Mouse (Mus musculus) right cerebral cortex, postnatal 25 days (tissue): ENCODE measurements around the gene Olfr470.
"Not testable (repeated sequence)": the region's sequence is repeated elsewhere in the genome, so short reads cannot be mapped to it uniquely, and the experiment has no call there.

Experiments used
- DNase-seq: peaks from one replicate; pipeline ENCODE4 v3.0.0; 2022

Gene Olfr470

DNA sequence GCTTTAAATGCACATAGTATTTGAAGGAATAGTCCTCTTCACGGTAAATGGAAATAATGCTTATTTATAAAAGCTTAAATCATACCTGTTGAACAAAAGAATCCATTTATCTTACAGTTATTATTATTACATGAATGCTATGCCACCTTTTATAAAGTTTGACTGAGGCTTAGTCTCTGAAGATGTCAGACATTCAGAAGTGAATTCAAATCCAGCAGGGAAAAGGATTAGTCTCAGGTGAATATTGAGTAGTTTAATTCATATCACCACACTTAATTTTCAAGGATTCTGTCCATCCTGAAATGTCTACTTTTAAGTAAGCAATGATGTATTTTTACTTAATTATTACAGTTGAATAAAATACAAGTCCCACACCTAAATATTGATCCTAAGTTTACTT, at the start of gene Olfr470:
TSS of gene Olfr470 (minus strand) at position 101 of the 400 bp plus-strand sequence.
- not testable (repeated sequence) for DNase-seq

DNA sequence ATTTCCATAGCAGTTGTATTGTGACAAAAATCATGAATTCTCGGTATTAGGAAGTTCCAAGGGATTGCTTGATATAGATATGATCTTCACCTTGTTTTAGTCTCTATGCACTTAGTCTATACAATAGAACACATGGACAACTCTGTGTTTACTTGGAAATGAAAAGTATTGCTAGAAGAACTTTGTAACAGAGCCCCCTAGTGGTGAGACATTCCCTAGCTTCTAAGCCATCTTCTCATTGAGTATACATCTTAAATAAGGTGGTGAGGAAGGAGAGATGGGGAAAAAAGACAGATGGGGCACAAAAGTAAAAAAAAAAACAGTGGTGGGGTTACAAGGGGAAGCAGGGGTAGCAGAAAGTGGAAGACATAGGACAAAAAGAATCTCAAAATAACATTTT, 5.6 kb downstream of the Olfr470 start:
- DNase-seq: no peak

DNA sequence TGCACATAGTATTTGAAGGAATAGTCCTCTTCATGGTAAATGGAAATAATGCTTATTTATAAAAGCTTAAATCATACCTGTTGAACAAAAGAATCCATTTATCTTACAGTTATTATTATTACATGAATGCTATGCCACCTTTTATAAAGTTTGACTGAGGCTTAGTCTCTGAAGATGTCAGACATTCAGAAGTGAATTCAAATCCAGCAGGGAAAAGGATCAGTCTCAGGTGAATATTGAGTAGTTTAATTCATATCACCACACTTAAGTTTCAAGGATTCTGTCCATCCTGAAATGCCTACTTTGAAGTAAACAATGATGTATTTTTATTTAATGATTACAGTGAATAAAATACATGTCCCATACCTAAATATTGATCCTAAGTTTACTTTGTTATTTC, 21.8 kb downstream of the Olfr470 start, which contains the start of gene Olfr469:
TSS of gene Olfr469 (minus strand) at position 101 of the 400 bp plus-strand sequence.
- DNase-seq: not testable (repeated sequence)

DNA sequence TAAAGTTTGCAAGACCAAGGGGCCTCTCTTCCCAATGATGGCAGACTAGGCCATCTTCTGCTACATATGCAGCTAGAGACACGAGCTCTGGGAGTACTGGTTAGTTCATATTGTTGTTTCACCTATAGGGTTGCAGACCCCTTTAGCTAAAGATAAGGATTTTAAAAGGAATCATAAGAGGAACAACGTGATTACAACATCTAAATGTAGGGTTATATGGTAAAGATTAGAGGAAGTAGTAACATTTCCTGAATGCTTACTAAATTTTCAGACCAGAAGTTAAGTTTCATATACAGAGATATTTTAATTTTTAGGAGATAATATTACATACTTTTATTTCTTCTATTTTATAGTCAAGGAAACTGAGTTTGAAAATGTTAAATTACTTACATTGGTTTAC, 23.4 kb downstream of the Olfr470 start:
- DNase-seq: not testable (repeated sequence)

DNA sequence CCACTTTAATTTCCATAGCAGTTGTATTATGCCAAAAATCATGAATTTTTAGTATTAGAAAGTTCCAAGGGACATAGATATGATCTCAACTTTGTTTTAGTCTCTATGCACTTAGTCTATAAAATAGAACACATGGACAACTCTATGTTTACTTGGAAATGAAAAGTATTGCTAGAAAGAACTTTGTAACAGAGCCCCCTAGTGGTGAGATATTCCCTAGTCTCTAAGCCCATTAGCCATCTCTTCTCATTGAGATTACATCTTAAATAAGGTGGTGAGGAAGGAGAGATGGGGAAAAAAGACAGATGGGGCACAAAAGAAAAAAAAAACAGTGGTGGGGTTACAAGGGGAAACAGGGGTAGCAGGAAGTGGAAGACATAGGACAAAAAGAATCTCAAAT, 27.8 kb downstream of the Olfr470 start:
- DNase-seq: no peak

DNA sequence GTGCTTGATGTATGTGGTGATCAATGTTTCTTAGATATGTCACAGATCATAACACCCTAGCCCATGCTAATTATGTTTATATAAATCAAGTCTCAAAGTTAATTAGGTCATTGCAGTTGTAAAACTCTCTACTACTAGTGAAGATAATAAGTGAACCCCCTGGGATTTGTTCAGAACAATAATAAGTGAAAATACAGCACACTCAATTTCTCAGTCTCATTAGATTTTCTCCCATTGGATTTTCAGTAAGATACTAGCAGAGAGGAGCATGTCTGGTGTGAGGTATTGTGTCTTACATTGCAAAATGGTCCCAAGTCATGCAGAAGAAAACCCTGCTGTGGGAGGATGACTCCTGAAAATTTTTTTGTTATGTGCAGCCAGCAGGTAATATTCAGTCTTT, 35.3 kb downstream of the Olfr470 start, which contains the start of gene Olfr467:
TSS of gene Olfr467 (plus strand) at position 301 of the 400 bp plus-strand sequence.
- no peak for DNase-seq

DNA sequence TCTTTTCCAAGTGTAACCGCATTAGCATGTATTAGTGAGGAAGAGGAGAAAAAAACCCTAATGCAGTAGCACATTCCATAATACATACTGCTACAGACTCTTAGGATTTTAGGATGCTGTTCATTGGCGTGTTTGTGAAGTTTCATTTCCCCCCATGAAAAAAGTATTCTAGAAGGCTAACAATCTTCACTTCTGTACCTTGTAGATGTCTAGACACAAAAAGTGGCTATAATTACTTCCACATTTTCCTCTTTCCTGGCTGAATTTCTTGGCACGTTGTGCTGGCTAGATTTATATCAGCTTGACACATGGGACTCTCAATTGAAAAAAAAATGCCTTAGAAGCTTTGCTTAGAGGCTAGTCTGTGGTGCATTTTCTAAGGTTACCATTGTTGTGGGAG, 45.2 kb downstream of the Olfr470 start:
- DNase-seq: no peak

DNA sequence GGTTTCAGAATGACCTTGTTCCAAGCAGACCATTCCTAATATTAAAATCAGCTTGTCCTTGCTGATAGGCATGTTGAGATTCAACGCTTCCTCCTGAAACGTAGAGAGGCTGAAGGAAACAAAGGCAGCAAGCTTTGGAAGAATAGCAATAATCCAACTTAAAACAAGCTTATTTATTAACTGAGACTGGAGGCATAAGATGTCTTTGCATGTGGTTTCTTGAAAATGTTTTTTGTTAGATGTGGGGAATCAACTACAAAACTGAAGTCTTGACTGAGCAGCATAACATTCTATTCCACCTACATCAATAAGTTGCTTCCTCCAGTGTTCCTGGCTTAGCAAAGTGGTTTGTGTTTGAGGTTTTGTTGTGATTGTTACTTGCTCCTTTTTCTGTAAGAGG, 46.2 kb downstream of the Olfr470 start, which contains the start of gene Ovch2:
TSS of gene Ovch2 (minus strand) at position 101 of the 400 bp plus-strand sequence.
- no peak for DNase-seq

DNA sequence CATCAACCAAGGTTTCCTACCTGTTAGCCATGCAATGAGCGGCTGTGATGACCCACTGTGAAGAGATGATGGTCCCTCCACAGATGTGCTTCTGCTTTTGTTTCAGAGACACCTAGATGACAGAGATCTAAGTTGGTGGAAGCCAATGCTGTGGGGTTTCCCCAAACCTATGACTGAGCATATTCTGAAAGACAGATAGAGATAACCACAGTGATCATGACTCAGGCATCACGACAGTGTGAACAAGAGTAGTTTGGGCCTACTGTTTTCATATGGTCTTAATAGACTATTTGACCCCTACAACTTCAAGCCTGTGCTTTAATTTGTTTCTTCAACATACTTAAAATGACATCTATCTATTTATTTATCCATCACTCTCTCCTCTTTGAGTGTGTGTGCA, 50.8 kb downstream of the Olfr470 start:
- DNase-seq: no peak
